Mouse (Mus musculus) MEL (cell line): ENCODE measurements at regions not wholly inside any gene's neighbourhood (a gene's known extent, or its start where the extent isn't known, plus 50 kb on each side); places are given as distances from the start of the nearest gene placed in this dataset.

Source experiments
- DNase-seq: peaks from one replicate; pipeline ENCODE4 v3.0.0; 2011; ENCODE audit warnings: low read depth, low spot score
- H3K27ac ChIP-seq: 2 replicates; pipeline ENCODE4 v1.5.1; 2012; ENCODE audit warnings: low read depth, mild to moderate bottlenecking, control low read depth, low read length, moderate library complexity; ENCODE audit not compliant: control insufficient read depth
- H3K27me3 ChIP-seq, 2 experiments: fragments of 150-350 bp in 1 of 2; sonication (generic) in 1 of 2; 2 replicates each; pipeline ENCODE4 v1.6.1; 2012; ENCODE audit warnings: low read length in 2 of 2, mild to moderate bottlenecking in 2 of 2, improper control_type of control experiment in 1 of 2, moderate library complexity in 1 of 2; ENCODE audit not compliant: insufficient read depth in 2 of 2, control insufficient read depth in 1 of 2
- H3K36me3 ChIP-seq, 2 experiments: 2 replicates each; pipeline ENCODE4 v1.6.1; 2012 to 2014; ENCODE audit warnings: low read length in 2 of 2, improper control_type of control experiment in 1 of 2, inconsistent platforms in 1 of 2, mild to moderate bottlenecking in 1 of 2; ENCODE audit not compliant: insufficient read depth in 2 of 2, control insufficient read depth in 1 of 2
- H3K4me1 ChIP-seq, 2 experiments: fragments of 150-350 bp in 1 of 2; sonication (generic) in 1 of 2; 2 replicates each; pipeline ENCODE4 v1.6.1; 2012; ENCODE audit warnings: low read length in 2 of 2, improper control_type of control experiment in 1 of 2, mild to moderate bottlenecking in 1 of 2; ENCODE audit not compliant: insufficient read depth in 2 of 2, control insufficient read depth in 1 of 2
- H3K4me3 ChIP-seq, 2 experiments: fragments of 150-350 bp in 1 of 2; sonication (generic) in 1 of 2; 2 replicates each; pipeline ENCODE4 v1.5.1; 2012; ENCODE audit warnings: low read depth in 2 of 2, low read length in 2 of 2, mild to moderate bottlenecking in 2 of 2, moderate library complexity in 2 of 2, control low read depth in 1 of 2, improper control_type of control experiment in 1 of 2; ENCODE audit not compliant: control insufficient read depth in 1 of 2, insufficient read depth in 1 of 2
- H3K79me2 ChIP-seq: 2 replicates; pipeline ENCODE4 v1.6.1; 2012; ENCODE audit warnings: mild to moderate bottlenecking, low read length, moderate library complexity; ENCODE audit not compliant: control insufficient read depth, poor library complexity, insufficient read depth
- H3K9ac ChIP-seq: 2 replicates; pipeline ENCODE4 v1.6.1; 2012; ENCODE audit warnings: low read depth, mild to moderate bottlenecking, control low read depth, low read length, moderate library complexity; ENCODE audit not compliant: control insufficient read depth, poor library complexity, severe bottlenecking
- H3K9me3 ChIP-seq: fragments of 150-350 bp; sonication (generic); replicated peaks from 2 replicates; pipeline ENCODE4 v1.6.1; 2012; ENCODE audit warnings: mild to moderate bottlenecking, low read length, improper control_type of control experiment, moderate library complexity; ENCODE audit not compliant: insufficient read depth
- BHLHE40 ChIP-seq: IDR thresholded peaks from 2 replicates; pipeline ENCODE4 v1.6.1; 2012; ENCODE audit warnings: low read depth, mild to moderate bottlenecking, inconsistent platforms, low read length, improper control_type of control experiment, borderline replicate concordance
- CHD1 ChIP-seq: IDR thresholded peaks from 2 replicates; pipeline ENCODE4 v1.6.1; 2012; ENCODE audit warnings: low read depth, mild to moderate bottlenecking, inconsistent platforms, low read length, improper control_type of control experiment
- E2F4 ChIP-seq: IDR thresholded peaks from 2 replicates; pipeline ENCODE4 v1.6.1; 2011; ENCODE audit warnings: low read depth, low read length, improper control_type of control experiment, borderline replicate concordance
- ELF1 ChIP-seq: IDR thresholded peaks from 2 replicates; pipeline ENCODE4 v1.6.1; 2014; ENCODE audit warnings: low read depth, mild to moderate bottlenecking, inconsistent platforms, low read length, improper control_type of control experiment, moderate library complexity
- EP300 ChIP-seq, 2 experiments: IDR thresholded peaks; 2 replicates each; pipeline ENCODE4 v1.6.1; 2011; ENCODE audit warnings: improper control_type of control experiment in 2 of 2, low read length in 2 of 2, low read depth in 1 of 2, mild to moderate bottlenecking in 1 of 2
- ETS1 ChIP-seq: IDR thresholded peaks from 2 replicates; pipeline ENCODE4 v1.6.1; 2012; ENCODE audit warnings: low read depth, mild to moderate bottlenecking, inconsistent platforms, low read length, improper control_type of control experiment, moderate library complexity
- GABPA ChIP-seq: IDR thresholded peaks from 2 replicates; pipeline ENCODE4 v1.6.1; 2012; ENCODE audit warnings: low read depth, mild to moderate bottlenecking, inconsistent platforms, low read length, improper control_type of control experiment, moderate library complexity
- GATA1 ChIP-seq: IDR thresholded peaks from 2 replicates; pipeline ENCODE4 v1.6.1; 2011; ENCODE audit warnings: low read depth, low read length, improper control_type of control experiment
- JUND ChIP-seq: IDR thresholded peaks from 2 replicates; pipeline ENCODE4 v1.6.1; 2011; ENCODE audit warnings: low read depth, mild to moderate bottlenecking, improper control_type of control experiment, low read length
- MAFK ChIP-seq: IDR thresholded peaks from 2 replicates; pipeline ENCODE4 v1.6.1; 2011; ENCODE audit warnings: low read depth, mild to moderate bottlenecking, low read length, improper control_type of control experiment, borderline replicate concordance
- MAX ChIP-seq: IDR thresholded peaks from 2 replicates; pipeline ENCODE4 v1.6.1; 2011; ENCODE audit warnings: low read length, improper control_type of control experiment
- MAZ ChIP-seq: IDR thresholded peaks from 2 replicates; pipeline ENCODE4 v1.6.1; 2012; ENCODE audit warnings: low read depth, mild to moderate bottlenecking, inconsistent platforms, low read length, improper control_type of control experiment
- MXI1 ChIP-seq: IDR thresholded peaks from 2 replicates; pipeline ENCODE4 v1.6.1; 2011; ENCODE audit warnings: mild to moderate bottlenecking, low read depth, low read length, improper control_type of control experiment
- MYC ChIP-seq: IDR thresholded peaks from 2 replicates; pipeline ENCODE4 v1.6.1; 2011; ENCODE audit warnings: low read depth, mild to moderate bottlenecking, low read length, improper control_type of control experiment, moderate library complexity
- NELFE ChIP-seq: IDR thresholded peaks from 2 replicates; pipeline ENCODE4 v1.6.1; 2011; ENCODE audit warnings: low read depth, low read length, improper control_type of control experiment
- POLR2AphosphoS2 ChIP-seq: IDR thresholded peaks from 2 replicates; pipeline ENCODE4 v1.6.1; 2011; ENCODE audit warnings: low read length, improper control_type of control experiment
- RCOR1 ChIP-seq: IDR thresholded peaks from 2 replicates; pipeline ENCODE4 v1.6.1; 2012; ENCODE audit warnings: low read depth, mild to moderate bottlenecking, inconsistent platforms, low read length, improper control_type of control experiment
- SIN3A ChIP-seq: IDR thresholded peaks from 2 replicates; pipeline ENCODE4 v1.6.1; 2012; ENCODE audit warnings: low read length, improper control_type of control experiment, inconsistent platforms
- TAL1 ChIP-seq: IDR thresholded peaks from 2 replicates; pipeline ENCODE4 v1.6.1; 2012; ENCODE audit warnings: mild to moderate bottlenecking, inconsistent platforms, low read length, moderate library complexity, mixed read lengths
- TBP ChIP-seq: IDR thresholded peaks from 2 replicates; pipeline ENCODE4 v1.8.0; 2011; ENCODE audit warnings: low read depth, low read length, improper control_type of control experiment
- TCF12 ChIP-seq: IDR thresholded peaks from 2 replicates; pipeline ENCODE4 v1.6.1; 2014; ENCODE audit warnings: low read depth, mild to moderate bottlenecking, inconsistent platforms, low read length, improper control_type of control experiment, moderate library complexity
- UBTF ChIP-seq: IDR thresholded peaks from 2 replicates; pipeline ENCODE4 v1.6.1; 2012; ENCODE audit warnings: low read depth, mild to moderate bottlenecking, inconsistent platforms, low read length, improper control_type of control experiment, moderate library complexity, borderline replicate concordance; ENCODE audit not compliant: insufficient read depth
- ZMIZ1 ChIP-seq: IDR thresholded peaks from 2 replicates; pipeline ENCODE4 v1.6.1; 2012; ENCODE audit warnings: low read depth, mild to moderate bottlenecking, inconsistent platforms, low read length, improper control_type of control experiment, moderate library complexity
- ZNF384 ChIP-seq: IDR thresholded peaks from 2 replicates; pipeline ENCODE4 v1.6.1; 2012; ENCODE audit warnings: low read depth, mild to moderate bottlenecking, inconsistent platforms, low read length, improper control_type of control experiment

- TF ChIP-seq MXI1: peak; percentile 35; the same call in 1 of the 2 replicates
Observed at GRCm38 (mm10) chr11:23168546-23169218, 87.2 kb upstream of the Xpo1 start (continued).

GRCm38 (mm10) chr11:23169742-23170428 lies 86.0 kb upstream of the Xpo1 start:
- Histone ChIP-seq H3K4me1 (peaks cover 23 to 34% of the 10 kb centered on the region in 2 experiments), H3K27ac (peak overlapping the region; percentile 90), H3K79me2 (no peaks in the 10 kb centered on the region), H3K4me3 (no peak overlapping the region), H3K9ac (no peak overlapping the region), H3K9me3 (no peaks in the 10 kb centered on the region), H3K36me3 (peaks cover 0 to 34% of the 10 kb centered on the region in 2 experiments; a peak in 2 of 4 replicates), H3K27me3 (no peaks in the 10 kb centered on the region)
- peak; percentile 90 for DNase-seq
- TF ChIP-seq GATA1 (peak; percentile 100), CHD1 (no peak), ZMIZ1 (peak; percentile 61; the same call in 1 of the 2 replicates), ETS1 (peak; percentile 93), TCF12 (peak; percentile 97), TAL1 (peak; percentile 72), MAX (peak; percentile 62; the same call in 1 of the 2 replicates), RCOR1 (peak; percentile 88), UBTF (no peak), GABPA (no peak), JUND (no peak), SIN3A (peak; percentile 83), MAFK (0 out of 2 replicates have a peak, but pooled peaks have one; percentile 70), NELFE (no peak), ELF1 (peak; percentile 12; the same call in 1 of the 2 replicates), MAZ (peak; percentile 68; the same call in 1 of the 2 replicates), TBP (no peak), ZNF384 (peak; percentile 71), EP300 (IDR thresholded peaks at IDR 0.05; ENCODE audit: low read depth in 1 of 2, low read length in 2 of 2) (peak; percentile 94 to 96), BHLHE40 (peak; percentile 94), MYC (peak; percentile 78; the same call in 1 of the 2 replicates), E2F4 (no peak), POLR2AphosphoS2 (no peak)
